Mouse (Mus musculus) c-Kit-positive CD71-negative TER-119-negative erythroid progenitor cells, embryonic 14.5 days (primary cell): ENCODE measurements at regions not wholly inside any gene's neighbourhood (a gene's known extent, or its start where the extent isn't known, plus 50 kb on each side); places are given as distances from the start of the nearest gene placed in this dataset.

Experiments used
- DNase-seq: peaks from one replicate; pipeline ENCODE4 v3.0.0-alpha.2; 2013; ENCODE audit warnings: low read depth

- no peak for DNase-seq
Measured at GRCm38 (mm10) chr1:35580474-35580873, 487.7 kb upstream of the Hs6st1 start.

DNA sequence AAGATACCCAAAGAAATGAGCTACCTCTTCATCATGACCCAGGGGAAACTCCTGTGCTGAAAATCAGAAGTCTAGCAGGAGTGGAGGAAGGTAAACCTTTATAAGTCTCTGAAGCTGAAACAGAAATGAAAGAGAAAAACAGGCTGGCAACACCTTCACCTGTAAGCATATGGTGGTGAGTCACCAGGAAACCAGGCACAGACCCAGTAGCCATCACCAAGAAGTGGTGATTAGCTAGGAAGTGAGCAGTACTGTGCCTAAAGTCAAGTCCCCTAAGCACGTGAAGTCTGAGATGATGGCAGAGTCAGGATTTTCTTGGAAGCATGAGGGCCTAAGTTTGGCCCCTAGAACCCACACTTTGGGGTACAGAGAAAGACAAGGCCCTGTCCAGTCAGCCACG, 480.3 kb upstream of the Hs6st1 start:
- DNase-seq, result no peak

DNA sequence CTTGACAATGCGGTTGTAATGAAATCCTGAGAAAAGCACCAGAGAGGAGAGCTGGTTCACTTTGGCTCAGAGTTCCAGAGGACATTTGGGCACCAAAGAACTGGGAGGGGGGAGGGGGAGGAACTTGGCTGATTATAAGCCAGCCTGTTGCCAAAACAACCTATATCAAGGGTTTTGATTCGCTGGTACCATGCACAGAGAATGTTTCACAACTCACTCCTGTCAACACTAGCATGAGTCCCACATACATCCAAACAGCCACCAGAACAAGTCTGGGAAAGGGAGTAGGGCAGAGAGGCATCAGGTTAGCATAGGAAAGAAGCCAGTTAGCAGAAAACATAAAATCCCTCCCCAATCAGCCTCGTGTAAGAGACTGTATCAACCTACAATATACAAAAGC, 479.3 kb upstream of the Hs6st1 start:
- no peak for DNase-seq

- no peak for DNase-seq
Measured at GRCm38 (mm10) chr1:35600847-35601246, 467.4 kb upstream of the Hs6st1 start.

- DNase-seq, result no peak
Measured at GRCm38 (mm10) chr1:35615131-35615530, 453.1 kb upstream of the Hs6st1 start.

GRCm38 (mm10) chr1:35619476-35619875, 448.7 kb upstream of the Hs6st1 start:
- no peak for DNase-seq

DNA sequence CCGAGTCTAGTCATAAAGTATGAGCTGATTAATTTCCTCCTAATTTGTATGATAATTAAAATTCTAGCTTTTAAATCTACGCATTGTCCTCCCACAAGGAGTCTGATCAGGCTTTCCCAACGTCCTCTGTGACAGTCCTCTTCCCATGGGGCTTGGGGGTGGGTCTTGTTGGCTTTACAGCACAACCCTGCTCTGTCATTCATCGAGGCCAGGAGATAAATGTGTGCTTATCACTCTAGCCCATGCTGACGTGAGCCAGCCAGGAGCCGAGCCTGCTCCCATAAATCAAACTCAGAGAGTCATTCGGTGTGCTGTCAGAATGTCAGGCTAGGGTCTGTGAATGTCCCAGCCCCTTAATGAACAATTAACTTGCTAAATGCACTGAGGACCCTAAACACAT, 425.6 kb upstream of the Hs6st1 start:
- no peak for DNase-seq

GRCm38 (mm10) chr1:35653119-35653956, 414.9 kb upstream of the Hs6st1 start:
- peak; percentile 5 for DNase-seq

DNA sequence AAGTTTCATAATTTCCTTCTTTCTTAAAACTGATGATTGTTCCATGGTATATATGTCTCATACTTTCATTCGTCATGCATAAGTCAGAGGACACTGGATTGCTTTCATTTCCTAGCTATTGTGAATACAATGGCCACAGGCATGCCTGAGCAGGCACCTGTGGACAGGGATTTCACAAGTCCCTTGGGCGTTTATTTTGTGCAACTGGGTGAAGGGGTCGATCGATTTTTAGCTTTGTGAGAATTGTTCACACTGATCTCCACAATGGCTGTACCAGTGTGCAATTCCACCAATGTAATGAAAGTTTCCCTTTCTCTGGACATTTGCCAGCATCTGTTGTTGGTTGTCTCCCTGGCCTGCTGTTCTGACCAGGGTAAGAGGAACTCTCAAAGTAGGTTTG, 405.2 kb upstream of the Hs6st1 start:
- DNase-seq, result no peak

- DNase-seq, result no peak
Measured at GRCm38 (mm10) chr1:35673524-35673923, 394.7 kb upstream of the Hs6st1 start.

GRCm38 (mm10) chr1:35673992-35674391, 394.2 kb upstream of the Hs6st1 start:
- no peak for DNase-seq

GRCm38 (mm10) chr1:35682511-35682949, 385.7 kb upstream of the Hs6st1 start:
- no peak for DNase-seq

- no peak for DNase-seq
Measured at GRCm38 (mm10) chr1:35685651-35686050, 382.5 kb upstream of the Hs6st1 start.

- DNase-seq, result no peak
Measured at GRCm38 (mm10) chr1:35694349-35694748, 373.9 kb upstream of the Hs6st1 start.

- no peak for DNase-seq
Measured at GRCm38 (mm10) chr1:35694775-35695591, 373.2 kb upstream of the Hs6st1 start.

GRCm38 (mm10) chr1:35697218-35697617, 371.0 kb upstream of the Hs6st1 start:
- DNase-seq, result no peak

GRCm38 (mm10) chr1:35697834-35698500, 370.2 kb upstream of the Hs6st1 start:
- DNase-seq, result no peak

DNA sequence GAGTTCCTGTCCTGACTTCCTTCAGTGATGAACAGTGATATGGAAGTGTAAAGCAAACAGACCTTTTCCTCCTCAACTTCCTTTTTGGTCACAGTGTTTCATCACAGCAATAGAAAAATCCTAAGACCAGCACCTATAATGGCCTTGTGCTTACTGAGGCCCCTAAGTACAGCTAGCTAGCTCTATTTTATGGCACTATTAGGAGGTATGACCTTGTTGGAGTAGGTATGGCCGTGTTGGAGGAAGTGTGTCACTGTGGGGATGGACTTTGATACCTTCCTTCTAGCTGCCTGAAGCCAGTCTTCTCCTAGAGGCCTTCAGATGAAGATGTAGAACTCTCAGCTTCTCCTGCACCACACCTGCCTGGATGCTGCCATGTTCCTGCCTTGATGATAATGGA, 365.6 kb upstream of the Hs6st1 start:
- no peak for DNase-seq

DNA sequence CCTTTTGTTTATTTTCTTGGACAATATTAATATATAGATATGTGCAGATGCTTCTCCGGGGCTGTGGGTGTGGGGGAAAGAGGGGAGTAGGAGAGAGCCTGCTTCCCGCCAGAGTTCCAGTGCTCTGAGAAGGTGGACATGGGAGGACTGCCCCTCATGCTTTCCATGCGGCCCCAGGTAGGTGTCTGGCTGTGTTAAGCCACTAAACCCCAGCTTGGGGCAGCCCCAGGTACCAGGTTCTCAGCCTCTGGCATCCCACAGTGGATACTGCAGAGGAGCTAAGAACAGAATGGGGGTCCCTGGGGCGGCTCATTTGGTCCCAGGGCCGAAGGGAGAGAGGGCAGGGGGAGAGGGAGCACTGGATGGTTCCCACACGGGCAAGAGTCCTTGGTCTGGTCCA, 361.9 kb upstream of the Hs6st1 start:
- DNase-seq, result no peak

DNA sequence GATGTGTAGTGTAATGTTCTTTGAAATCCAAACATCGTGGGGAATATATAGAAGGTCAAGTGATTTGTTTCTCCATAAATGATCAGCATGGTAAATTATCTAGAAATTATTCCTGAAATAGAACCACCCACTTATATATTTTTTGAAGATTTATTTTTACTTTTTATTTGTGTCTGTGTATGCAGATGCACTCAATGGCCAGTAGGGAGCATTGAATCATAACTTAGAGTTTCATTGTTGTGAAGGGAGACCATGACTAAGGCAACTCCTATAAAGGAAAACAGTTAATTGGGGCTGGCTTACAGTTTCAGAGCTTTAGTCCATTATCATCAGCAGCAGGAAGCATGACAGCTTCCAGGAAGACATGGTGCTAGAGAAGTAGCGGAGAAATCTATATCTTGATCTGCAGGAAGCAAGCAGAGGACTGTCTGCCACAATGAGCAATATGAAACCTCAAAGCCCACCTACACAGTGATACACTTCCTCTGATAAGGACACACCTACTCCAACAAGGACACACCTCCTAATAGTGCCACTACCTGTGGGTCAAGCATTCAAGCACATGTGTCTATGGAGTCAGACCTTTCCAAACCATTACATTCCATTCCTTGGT, 359.9 kb upstream of the Hs6st1 start:
- DNase-seq, result no peak

- no peak for DNase-seq
Measured at GRCm38 (mm10) chr1:35709214-35709613, 359.0 kb upstream of the Hs6st1 start.

DNA sequence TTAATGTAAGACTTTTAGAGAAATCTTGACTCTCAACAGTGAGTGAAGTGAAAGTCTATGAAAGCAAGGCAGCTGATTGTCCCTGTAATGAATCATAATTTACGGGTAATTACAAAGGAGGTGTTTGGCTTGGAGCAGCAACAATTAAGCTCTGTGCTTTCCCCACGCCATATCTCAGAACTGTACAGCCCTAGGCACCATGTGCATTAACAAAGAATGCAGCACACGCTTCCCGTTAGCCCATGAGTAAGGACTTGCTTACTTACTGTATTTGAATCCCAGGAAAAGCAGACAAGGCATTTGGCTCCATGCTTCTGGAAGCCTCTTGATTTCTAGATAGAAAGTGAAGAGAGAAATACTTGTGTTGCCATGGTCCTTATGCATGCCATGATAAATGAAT, 354.2 kb upstream of the Hs6st1 start:
- DNase-seq, result no peak
